Mouse (Mus musculus): ENCODE measurements around the gene Kdelr2.

GRCm38 (mm10) chr5:143367931-143368330 is 35.7 kb upstream of the Kdelr2 start:
- TF ChIP-seq POLR2A (IDR thresholded peaks at IDR 0.05; ENCODE audit: extremely low read depth, insufficient read depth, low read length) (no peak), CTCF (IDR thresholded peaks at IDR 0.05; ENCODE audit: low read depth, low read length) (no peak)
